Mouse (Mus musculus) erythroblast, embryonic 14.5 days (primary cell): ENCODE data around the gene Arap1.

Experiments
- GATA1 ChIP-seq: IDR thresholded peaks from 2 replicates; pipeline ENCODE4 v1.6.1; 2012; ENCODE audit warnings: low read length, inconsistent platforms, mixed read lengths
- TAL1 ChIP-seq: IDR thresholded peaks from 3 replicates; pipeline ENCODE4 v1.6.1; 2012; ENCODE audit warnings: low read length, inconsistent platforms, mixed read lengths

GRCm38 (mm10) chr7:101362791-101363191 lies 14.9 kb downstream of the Arap1 start:
- no peak for TF ChIP-seq GATA1
- TF ChIP-seq TAL1: no peak
